Mouse (Mus musculus) layer of hippocampus, adult 2 months (tissue): ENCODE measurements around the gene Slfn8. TPM values are rescaled to one million over a fixed set of nuclear protein-coding genes. Genes with fewer than 3 reads are reported as not detected.

Experiments
- DNase-seq, 2 experiments: peaks; one replicate each; pipeline ENCODE4 v3.0.0; 2022; ENCODE audit warnings: low spot score in 2 of 2
- H3K27ac ChIP-seq: fragments of 200-600 bp; 2 replicates; pipeline ENCODE4 v1.8.1; 2022
- H3K4me3 ChIP-seq: fragments of 200-600 bp; 2 replicates; pipeline ENCODE4 v1.8.1; 2022; ENCODE audit warnings: mild to moderate bottlenecking
- CTCF ChIP-seq: fragments of 200-600 bp; conservative IDR thresholded peaks from 2 replicates; pipeline ENCODE4 v1.8.1; 2022; ENCODE audit warnings: antibody characterized with exemption, mild to moderate bottlenecking, moderate library complexity
- microRNA-seq, 2 experiments: library from miRNA; unstranded; fragments of <30 nt; microRNA quantifications; one replicate each; pipeline ENCODE4 v1.2.0; 2021
- total RNA-seq, 2 experiments: library from RNA; stranded (reverse); gene quantifications; 2 replicates each; pipeline ENCODE4 v1.2.3; 2021

Gene Slfn8
- total RNA-seq, 2 experiments from 2014 or later = 0.44 to 0.69 TPM

DNA sequence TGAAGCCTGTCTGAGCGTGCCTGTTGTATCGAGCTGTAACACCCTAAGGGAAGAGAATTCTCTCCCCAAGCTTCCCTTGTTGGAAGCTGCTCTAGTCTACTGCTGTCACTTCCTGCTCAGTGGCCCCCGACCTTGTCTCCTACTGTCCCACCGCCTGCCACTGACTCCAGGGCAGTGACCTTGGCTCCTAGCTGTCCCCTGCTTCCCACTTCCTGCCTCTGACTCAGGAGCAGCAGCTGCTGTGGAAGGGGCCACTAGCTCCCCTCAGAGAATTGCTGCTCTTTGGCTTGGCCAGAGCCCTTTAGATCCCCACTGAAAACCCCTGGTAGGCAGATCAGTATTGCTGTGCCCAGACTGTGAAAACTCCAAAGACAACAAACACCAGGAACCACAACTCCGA lies 46.7 kb downstream of the Slfn8 start:
- no peak for DNase-seq
- Histone ChIP-seq H3K4me3 (no peak overlapping the region), H3K27ac (no peak overlapping the region)
- no peak for TF ChIP-seq CTCF

DNA sequence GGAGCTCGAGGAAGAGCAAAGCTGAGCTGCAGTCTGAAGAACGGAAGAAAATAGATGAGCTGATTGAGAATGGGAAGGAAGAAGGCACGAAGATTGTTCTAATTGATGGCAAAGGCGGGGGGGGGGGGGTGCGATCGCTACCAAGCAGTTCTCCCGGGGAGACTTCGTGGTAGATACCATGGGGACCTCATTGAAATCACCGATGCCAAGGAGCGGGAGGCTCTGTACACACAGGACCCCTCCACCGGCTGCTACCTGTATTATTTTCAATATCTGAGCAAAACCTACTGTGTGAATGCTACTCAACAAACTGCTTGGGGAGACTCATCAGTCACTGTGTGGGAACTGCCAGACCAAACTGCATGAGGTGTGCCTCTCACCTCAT lies 49.0 kb downstream of the Slfn8 start:
- no peak for DNase-seq
- no peak overlapping the region for H3K4me3 ChIP-seq
- no peak overlapping the region for H3K27ac ChIP-seq
- no peak for TF ChIP-seq CTCF

DNA sequence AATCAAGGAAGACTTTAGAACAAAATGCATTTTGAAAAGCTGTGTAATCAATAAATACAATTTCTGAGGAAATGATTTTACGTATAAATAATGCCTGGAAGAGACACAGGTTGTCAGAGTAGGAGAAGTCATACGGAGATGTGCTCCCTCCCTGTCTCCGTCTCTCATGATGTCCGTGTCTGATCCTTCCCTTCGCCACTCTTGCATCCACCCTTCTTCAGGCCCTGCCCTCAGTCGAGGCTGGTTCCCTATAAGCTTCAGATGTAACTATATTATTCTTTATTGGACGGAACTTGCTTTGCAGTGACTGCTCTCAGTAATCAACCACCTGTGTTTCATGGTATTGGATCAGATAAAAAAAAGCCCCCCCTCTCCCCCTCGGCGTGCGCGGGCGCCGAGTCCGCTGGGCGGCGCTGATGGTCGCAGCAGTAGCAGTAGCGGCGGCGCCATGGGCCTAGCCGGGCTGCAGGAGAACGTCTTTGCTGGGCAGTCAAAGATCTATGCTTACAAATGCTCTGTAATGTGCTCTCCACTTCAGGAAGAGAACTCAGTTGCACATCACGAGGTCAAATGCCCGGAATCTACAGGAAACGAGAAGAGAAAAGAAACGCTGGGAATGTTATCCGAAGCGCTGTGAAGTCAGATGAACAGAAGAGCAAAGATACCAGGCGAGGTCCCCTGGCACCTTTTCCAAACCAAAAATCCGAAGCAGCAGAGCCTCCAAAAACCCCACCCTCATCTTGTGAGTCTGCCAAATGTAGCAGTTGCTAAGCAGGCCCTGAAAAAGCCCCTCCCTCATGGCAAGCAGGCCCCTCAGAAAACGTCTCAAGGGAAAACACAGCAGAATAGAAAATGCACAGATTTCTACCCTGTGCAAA lies 49.7 kb downstream of the Slfn8 start:
- DNase-seq = no peak
- peak overlapping the region; percentile 31 for H3K4me3 ChIP-seq
- peak; percentile 73 for TF ChIP-seq CTCF
- no peak overlapping the region for H3K27ac ChIP-seq

DNA sequence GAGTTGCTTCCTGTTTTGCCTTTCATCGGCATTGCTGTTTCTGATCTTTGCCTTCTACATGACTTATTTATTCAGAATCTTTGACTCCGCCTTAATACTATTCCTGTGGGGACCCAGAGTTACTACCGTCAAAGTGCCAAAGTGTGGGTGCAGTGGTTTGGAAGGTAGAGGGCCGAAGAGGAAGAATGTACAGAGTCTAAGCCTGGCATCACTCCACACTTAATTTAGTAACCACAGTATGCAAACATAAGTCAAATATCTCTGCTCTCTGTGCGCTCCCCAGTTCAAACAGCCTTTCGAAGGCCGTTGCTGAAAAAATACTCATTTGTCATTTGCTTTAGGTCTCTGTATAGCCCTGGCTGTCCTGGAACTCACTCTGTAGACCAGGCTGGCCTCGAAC lies 58.4 kb downstream of the Slfn8 start:
- no peak overlapping the region for H3K27ac ChIP-seq
- DNase-seq = no peak
- no peak overlapping the region for H3K4me3 ChIP-seq
- no peak for TF ChIP-seq CTCF

DNA sequence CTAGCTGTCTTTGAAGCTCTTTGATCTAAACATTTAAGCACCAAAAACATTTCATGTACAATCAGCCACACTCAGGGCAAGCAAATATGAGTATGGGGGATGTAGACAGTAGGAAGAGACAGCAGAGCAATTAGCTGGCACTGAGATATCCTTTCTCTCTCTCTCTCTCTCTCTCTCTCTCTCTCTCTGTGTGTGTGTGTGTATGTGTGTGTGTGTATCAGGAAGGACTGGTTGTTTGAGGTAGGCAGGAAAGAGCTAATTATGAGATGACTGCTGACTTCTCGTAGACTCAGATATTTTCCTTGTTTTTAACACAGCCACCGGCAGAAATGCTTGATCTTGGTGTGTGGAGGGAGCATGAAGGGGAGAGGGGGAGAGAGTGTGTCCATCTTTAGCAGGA lies 58.9 kb downstream of the Slfn8 start:
- H3K27ac ChIP-seq = no peak overlapping the region
- H3K4me3 ChIP-seq = no peak overlapping the region
- DNase-seq = no peak
- no peak for TF ChIP-seq CTCF

DNA sequence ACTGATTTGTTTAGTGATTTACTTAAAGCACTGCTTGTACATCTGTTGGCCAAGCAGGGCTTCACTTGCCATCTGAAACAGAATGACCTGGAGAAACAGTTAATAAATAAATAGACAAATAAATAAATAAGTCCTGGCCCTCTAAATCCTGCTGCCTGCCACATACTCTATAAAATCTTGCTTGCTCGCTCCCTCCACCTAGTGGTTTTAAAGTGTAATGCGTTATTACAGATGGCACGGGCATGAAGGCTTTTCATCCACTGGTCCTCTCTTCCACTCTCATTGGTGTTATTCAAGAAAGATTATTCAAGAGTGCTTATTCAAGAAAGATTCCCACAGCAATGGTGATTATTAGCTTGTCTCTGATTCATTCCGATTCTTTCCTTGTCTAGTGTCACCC lies 61.0 kb downstream of the Slfn8 start:
- TF ChIP-seq CTCF = peak; percentile 91
- peak; percentile 10 to 33 for DNase-seq
- Histone ChIP-seq H3K27ac (no peak overlapping the region), H3K4me3 (no peak overlapping the region)

DNA sequence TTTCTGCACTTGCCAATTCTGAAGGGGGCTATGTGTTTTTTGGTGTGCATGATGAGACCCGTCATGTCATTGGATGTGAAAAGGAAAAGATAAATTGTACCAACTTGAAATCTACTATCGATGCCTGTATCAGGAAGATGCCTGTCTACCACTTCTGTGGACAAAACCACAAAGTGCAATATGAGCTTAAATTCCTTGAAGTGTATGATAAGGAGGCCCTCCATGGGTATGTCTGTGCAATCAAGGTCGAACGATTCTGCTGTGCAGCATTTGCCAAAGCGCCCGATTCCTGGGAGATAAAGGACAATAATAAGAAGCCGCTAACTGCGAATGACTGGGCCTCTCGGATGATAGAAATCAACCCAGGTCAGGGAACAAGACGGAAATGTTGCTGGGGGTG lies 63.7 kb downstream of the Slfn8 start:
- no peak overlapping the region for H3K27ac ChIP-seq
- H3K4me3 ChIP-seq = no peak overlapping the region
- DNase-seq = no peak
- TF ChIP-seq CTCF = no peak

DNA sequence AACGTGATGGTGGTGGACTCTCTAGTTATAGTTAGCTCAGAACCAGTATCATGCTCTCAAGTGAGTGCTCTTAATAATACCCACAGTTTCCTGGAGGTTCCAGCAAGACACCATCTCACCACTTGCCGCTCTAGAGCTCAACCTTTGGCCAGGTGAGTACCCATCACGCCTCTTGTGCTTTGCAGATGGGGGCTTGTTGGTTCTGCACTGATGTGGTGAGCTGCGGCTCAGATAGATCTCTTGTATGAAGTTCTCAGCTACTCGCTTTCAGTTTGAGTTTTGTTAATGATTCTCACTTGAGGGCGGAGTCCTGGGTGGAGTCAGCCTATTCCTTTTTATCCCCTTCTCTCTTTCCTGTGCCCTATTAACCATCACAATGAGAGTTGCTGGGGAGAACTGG lies 66.0 kb downstream of the Slfn8 start:
- H3K27ac ChIP-seq = no peak overlapping the region
- DNase-seq = no peak
- no peak overlapping the region for H3K4me3 ChIP-seq
- no peak for TF ChIP-seq CTCF

DNA sequence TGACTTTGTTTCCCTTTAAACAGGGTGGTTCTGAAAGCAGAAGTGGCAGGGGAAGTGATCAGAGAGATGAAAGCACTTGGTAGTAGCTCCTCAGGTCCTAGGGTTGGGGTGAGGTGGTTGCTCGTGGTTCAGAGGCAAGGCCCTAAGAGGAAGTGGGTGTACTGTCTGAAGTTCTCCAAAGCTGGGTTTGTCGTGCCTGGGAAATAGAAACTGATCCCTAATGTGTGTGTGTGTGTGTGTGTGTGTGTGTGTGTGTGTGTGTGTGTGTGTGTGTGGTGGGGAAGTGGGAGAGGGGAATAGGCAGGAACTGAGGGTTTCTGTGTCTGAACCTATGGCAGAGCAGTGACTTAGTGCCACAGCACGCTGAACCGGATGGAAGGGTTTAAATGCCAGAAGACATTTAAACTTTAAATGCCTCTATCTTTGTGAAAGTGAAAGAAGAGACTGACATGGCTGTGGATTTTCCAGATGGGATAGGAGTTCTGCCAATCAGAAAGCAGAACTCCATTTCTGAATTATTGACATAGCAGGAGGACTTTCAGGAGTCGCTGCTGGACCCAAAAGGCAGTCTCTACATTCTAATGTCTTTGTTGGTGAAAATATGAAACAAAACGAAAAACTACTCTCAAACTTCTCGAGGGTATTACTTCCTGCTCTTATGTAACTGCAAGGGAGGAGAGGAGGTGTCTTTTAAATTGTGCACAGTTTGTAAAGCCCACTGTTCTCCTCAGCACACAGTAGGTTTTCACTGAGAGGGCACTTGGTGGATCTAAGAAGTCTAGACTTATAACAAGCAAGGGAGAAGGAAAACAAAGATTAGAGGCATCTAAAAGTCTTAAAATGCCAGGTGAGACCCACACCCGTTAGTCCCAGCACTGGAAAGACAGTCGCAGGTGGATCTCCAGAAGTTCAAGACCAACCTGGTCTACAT lies 67.7 kb downstream of the Slfn8 start:
- no peak for DNase-seq
- Histone ChIP-seq H3K4me3 (peak overlapping the region; percentile 37; the same call in 1 of the 2 replicates), H3K27ac (no peak overlapping the region; the same call in 1 of the 2 replicates)
- TF ChIP-seq CTCF = no peak

Small RNAs within 50 kb of the gene (microRNA-seq; reads per million reads assigned to microRNA genes)
- gene Gm27598 = 0 reads per million in 2 experiments
- gene Mir7679 = 0 reads per million in 2 experiments

Other genes starting within 250 kb of the Slfn8 start
- 10 to 100 TPM; 25.3 to 25.7 TPM for gene Lig3, start 239.7 kb downstream of the Slfn8 start, total RNA-seq
- 10 to 100 TPM in 1 of 2 experiments, 1 to 10 TPM in 1; 9.5 to 10.9 TPM for gene Rffl, start 149.6 kb downstream of the Slfn8 start, total RNA-seq
- 10 to 100 TPM; 15.1 to 16.4 TPM for gene Rad51d, start 130.2 kb downstream of the Slfn8 start, total RNA-seq
- not detected for gene Fndc8, start 128.7 kb downstream of the Slfn8 start, total RNA-seq
- 10 to 100 TPM; 46.0 to 48.8 TPM for gene Nle1, start 112.4 kb downstream of the Slfn8 start, total RNA-seq
- gene Unc45b, start 110.3 kb downstream of the Slfn8 start, total RNA-seq = 1 to 10 TPM in 1 of 2 experiments, under 1 TPM in 1; 0.66 to 1.4 TPM
- gene Slfn5, start 69.5 kb downstream of the Slfn8 start, total RNA-seq = 1 to 10 TPM; 2.5 to 4.0 TPM
- gene Slfn9, start 29.0 kb downstream of the Slfn8 start, total RNA-seq = under 1 TPM; 0.27 to 0.49 TPM
- under 1 TPM; 0.44 to 0.56 TPM for gene Slfn2, start 44.3 kb upstream of the Slfn8 start, total RNA-seq
- gene Slfn1, start 96.0 kb upstream of the Slfn8 start, total RNA-seq = not detected
- not detected for gene Slfn4, start 154.4 kb upstream of the Slfn8 start, total RNA-seq
- under 1 TPM; 0.32 to 0.41 TPM for gene Slfn3, start 170.5 kb upstream of the Slfn8 start, total RNA-seq